Mouse (Mus musculus): ENCODE results near the gene Ier2.
A peak's percentile ranks its signal among the peaks of the same experiment; 100 is the strongest.

The Ier2 gene

GRCm38 (mm10) chr8:84662581-84663065 is at the start of gene Ier2:
TSS of gene Ier2 (minus strand) at chr8:84662852.
- peak; percentile 90 for DNase-seq (ENCODE audit: low read depth, low spot score)

- DNase-seq (ENCODE audit: low read depth, low spot score) = no peak
Observed at GRCm38 (mm10) chr8:84711933-84712758, 49.5 kb upstream of the Ier2 start.

- DNase-seq (ENCODE audit: low read depth, low spot score) = no peak
Observed at GRCm38 (mm10) chr8:84711312-84711711, 48.7 kb upstream of the Ier2 start.

- DNase-seq (ENCODE audit: low read depth, low spot score) = no peak
Observed at GRCm38 (mm10) chr8:84709931-84710330, 47.3 kb upstream of the Ier2 start.

- no peak for DNase-seq (ENCODE audit: low read depth, low spot score)
Observed at GRCm38 (mm10) chr8:84708774-84709475, 46.3 kb upstream of the Ier2 start.

- no peak for DNase-seq (ENCODE audit: low read depth, low spot score)
Observed at GRCm38 (mm10) chr8:84708071-84708541, 45.5 kb upstream of the Ier2 start.

GRCm38 (mm10) chr8:84707267-84707883 is 44.7 kb upstream of the Ier2 start:
- DNase-seq (ENCODE audit: low read depth, low spot score) = no peak

- no peak for DNase-seq (ENCODE audit: low read depth, low spot score)
Observed at GRCm38 (mm10) chr8:84706610-84707266, 44.1 kb upstream of the Ier2 start.

GRCm38 (mm10) chr8:84705960-84706359 is 43.3 kb upstream of the Ier2 start:
- no peak for DNase-seq (ENCODE audit: low read depth, low spot score)

- DNase-seq (ENCODE audit: low read depth, low spot score) = no peak
Observed at GRCm38 (mm10) chr8:84704867-84705831, 42.5 kb upstream of the Ier2 start.

- no peak for DNase-seq (ENCODE audit: low read depth, low spot score)
Observed at GRCm38 (mm10) chr8:84704356-84704755, 41.7 kb upstream of the Ier2 start.

GRCm38 (mm10) chr8:84703466-84704249 is 41.0 kb upstream of the Ier2 start:
- DNase-seq (ENCODE audit: low read depth, low spot score) = no peak

GRCm38 (mm10) chr8:84702963-84703465 is 40.4 kb upstream of the Ier2 start:
- DNase-seq (ENCODE audit: low read depth, low spot score) = no peak

GRCm38 (mm10) chr8:84702561-84702960 is 39.9 kb upstream of the Ier2 start:
- DNase-seq (ENCODE audit: low read depth, low spot score) = no peak

GRCm38 (mm10) chr8:84700941-84701911 is 38.6 kb upstream of the Ier2 start, which contains the start of gene Lyl1:
TSS of gene Lyl1 (plus strand) at chr8:84701457.
- DNase-seq (ENCODE audit: low read depth, low spot score) = no peak

- DNase-seq (ENCODE audit: low read depth, low spot score) = no peak
Observed at GRCm38 (mm10) chr8:84700526-84700925, 37.9 kb upstream of the Ier2 start.

GRCm38 (mm10) chr8:84699861-84700322 is 37.2 kb upstream of the Ier2 start:
- DNase-seq (ENCODE audit: low read depth, low spot score) = peak; percentile 57

GRCm38 (mm10) chr8:84698929-84699401 is 36.3 kb upstream of the Ier2 start:
- no peak for DNase-seq (ENCODE audit: low read depth, low spot score)

All from telencephalon, adult 2 months (tissue).